Mouse (Mus musculus) liver, embryonic 16.5 days (tissue): ENCODE results near the gene Lrrc4. TPM values are rescaled to one million over a fixed set of nuclear protein-coding genes. Genes with fewer than 3 reads are reported as not detected.

Experiments used
- ATAC-seq: fragments of 200-750 bp; cut with Nextera tagmentation; 2 replicates; pipeline ENCODE4 v1.8.0; 2017; ENCODE audit warnings: low read depth, mild to moderate bottlenecking, moderate number of reproducible peaks, moderate library complexity
- H3K27ac ChIP-seq: fragments of 300-500 bp; sonication (generic); 2 replicates; pipeline ENCODE4 v1.5.1; 2014; ENCODE audit warnings: mild to moderate bottlenecking, low read length
- H3K27me3 ChIP-seq: fragments of 300-500 bp; sonication (generic); 2 replicates; pipeline ENCODE4 v1.6.1; 2014; ENCODE audit warnings: low read depth, low read length, mixed read lengths; ENCODE audit not compliant: control insufficient read depth, insufficient read depth
- H3K36me3 ChIP-seq: fragments of 300-500 bp; sonication (generic); 2 replicates; pipeline ENCODE4 v1.6.1; 2014; ENCODE audit warnings: mild to moderate bottlenecking; ENCODE audit not compliant: control insufficient read depth, insufficient read depth
- H3K4me1 ChIP-seq: fragments of 300-500 bp; sonication (generic); 2 replicates; pipeline ENCODE4 v1.6.1; 2014; ENCODE audit warnings: low read depth, low read length, mixed read lengths; ENCODE audit not compliant: control insufficient read depth
- H3K4me2 ChIP-seq: fragments of 300-500 bp; sonication (generic); 2 replicates; pipeline ENCODE4 v1.6.1; 2014; ENCODE audit warnings: low read depth, low read length, mixed read lengths
- H3K4me3 ChIP-seq: fragments of 300-500 bp; sonication (generic); 2 replicates; pipeline ENCODE4 v1.5.1; 2014; ENCODE audit warnings: low read depth, mild to moderate bottlenecking, low read length
- H3K9ac ChIP-seq: fragments of 300-500 bp; sonication (generic); 2 replicates; pipeline ENCODE4 v1.6.1; 2014; ENCODE audit warnings: low read depth, low read length
- H3K9me3 ChIP-seq: fragments of 300-500 bp; sonication (generic); replicated peaks from 2 replicates; pipeline ENCODE4 v1.6.1; 2016; ENCODE audit warnings: low read length; ENCODE audit not compliant: control insufficient read depth
- WGBS: fragments of 180-500 bp; shearing (Covaris S2); extraction: QIAGEN DNeasy Blood & Tissue Kit; methylation state at CpG from one replicate; pipeline ENCODE4 v1.1.7; 2014; ENCODE audit not compliant: insufficient replicate concordance; 5-methylcytosine and 5-hydroxymethylcytosine counted together
- polyA plus RNA-seq: library from polyadenylated mRNA; unstranded; fragments of >200 nt; fragmentation: Nextera tagmentation; extraction: Ambion mirVana; gene quantifications from 2 replicates; pipeline ENCODE4 v1.2.1, GENCODE M21; 2015

The Lrrc4 gene
- polyA plus RNA-seq = 0.08 and 0.11 TPM in 2 replicates

DNA sequence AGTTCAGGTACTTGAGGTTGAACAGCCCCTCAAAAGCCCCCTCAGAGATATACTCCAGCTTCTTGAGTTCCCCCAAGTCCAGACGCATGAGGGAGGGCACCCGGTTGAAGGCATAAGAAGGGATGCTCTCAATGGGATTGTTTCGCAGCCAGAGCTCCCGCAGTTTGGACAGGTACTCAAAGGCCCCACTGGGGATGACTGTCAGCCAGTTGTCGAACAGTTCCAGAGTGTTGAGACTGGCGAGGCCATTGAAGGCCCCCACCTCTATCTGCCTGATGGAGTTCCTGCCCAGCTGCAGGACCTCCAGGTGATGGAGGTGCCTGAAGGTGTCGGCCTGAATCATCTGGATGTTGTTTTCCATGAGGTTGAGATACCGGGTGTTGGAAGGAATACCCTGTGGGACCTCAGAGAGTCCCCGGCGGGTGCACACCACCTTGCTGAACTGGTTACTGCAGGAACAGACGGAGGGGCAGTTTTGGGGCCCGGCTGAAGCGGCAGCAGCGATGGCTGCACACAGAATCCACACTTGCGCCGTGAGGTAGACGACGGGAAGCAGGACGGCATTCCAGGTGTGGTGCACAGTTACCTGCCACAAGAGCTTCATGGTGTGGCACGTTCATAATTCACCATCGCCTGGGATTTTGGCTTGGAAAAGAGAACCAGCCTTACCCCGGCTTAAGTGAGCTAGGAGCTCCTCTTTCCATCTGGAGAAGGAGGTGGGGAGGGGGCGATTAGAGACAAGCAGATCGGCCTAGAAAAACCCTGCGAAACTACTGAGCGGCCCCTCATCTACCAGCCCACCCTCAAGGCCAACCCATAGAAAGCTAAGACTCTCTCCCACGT, at the start of gene Lrrc4:
Gene Lrrc4, minus strand, starts transcription at position 737 of the 843 bp plus-strand sequence.
- Histone ChIP-seq H3K9ac (peak within 1 kb of the TSS; percentile 33), H3K27me3 (peaks cover 34% of the 10 kb centered on the region)

DNA sequence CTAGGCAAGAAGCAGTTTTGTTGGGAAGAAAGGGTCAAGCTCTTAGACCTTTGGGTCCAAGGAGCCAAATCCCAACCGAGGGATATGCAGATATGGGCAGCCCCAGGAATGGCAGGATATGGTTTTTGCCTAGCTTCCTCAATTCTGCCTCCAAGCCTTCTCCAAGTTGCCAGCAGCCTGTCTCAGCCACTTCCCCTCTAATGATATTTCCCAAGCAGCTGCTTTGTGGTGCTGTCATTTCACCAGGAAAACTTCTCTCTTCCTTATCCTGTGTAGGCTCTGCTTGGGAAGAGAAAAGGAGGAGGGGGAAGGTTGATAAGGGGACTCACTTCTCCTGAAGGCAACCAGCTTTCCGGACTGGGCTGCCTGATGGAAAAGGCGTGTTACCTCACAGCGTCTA, 49.4 kb upstream of the Lrrc4 start:
- H3K36me3 ChIP-seq = peaks cover 2% of the 10 kb centered on the region; the same call in 1 of the 2 replicates
- no peaks in the 10 kb centered on the region for H3K4me1 ChIP-seq
- H3K4me3 ChIP-seq = no peak overlapping the region
- WGBS = 50% methylated on average over 4 of the region's 4 CpGs
- H3K27ac ChIP-seq = no peak overlapping the region
- 0 out of 2 replicates have a peak, but pooled peaks have one; percentile 30 for ATAC-seq
- no peaks in the 10 kb centered on the region for H3K27me3 ChIP-seq
- H3K4me2 ChIP-seq = no peak overlapping the region
- H3K9me3 ChIP-seq = no peaks in the 10 kb centered on the region
- H3K9ac ChIP-seq = no peak overlapping the region

More for the DNA sequence above, at the start of gene Lrrc4:
- ATAC-seq = no peak
- WGBS = 48% methylated on average over 27 of the region's 27 CpGs
- Histone ChIP-seq H3K4me2 (peak within 1 kb of the TSS; percentile 82), H3K27ac (no peak within 1 kb of the TSS), H3K36me3 (no peaks in the 10 kb centered on the region), H3K4me3 (peak within 1 kb of the TSS; percentile 57), H3K4me1 (peaks cover 8% of the 10 kb centered on the region), H3K9me3 (no peaks in the 10 kb centered on the region)

DNA sequence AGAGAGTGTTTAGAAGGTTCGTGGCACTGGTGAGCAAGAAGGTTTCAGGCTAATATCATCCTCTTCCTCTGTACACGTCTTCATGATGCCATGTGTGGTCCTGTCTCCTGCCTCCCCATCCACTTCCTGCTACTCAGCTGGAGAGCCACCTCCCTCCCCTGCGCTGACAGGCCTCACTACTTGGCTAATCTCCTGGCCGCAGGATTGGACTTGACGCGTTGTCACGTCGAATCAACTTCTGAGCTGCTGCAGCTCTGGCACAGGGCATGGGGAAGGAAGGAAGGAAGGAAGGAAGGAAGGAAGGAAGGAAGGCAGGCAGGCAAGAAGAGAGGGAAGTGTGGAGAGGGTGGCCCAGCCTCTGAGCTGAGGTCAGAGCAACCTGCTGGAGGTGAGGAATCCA, 47.8 kb upstream of the Lrrc4 start:
- no peak overlapping the region for H3K9ac ChIP-seq
- H3K27me3 ChIP-seq = no peaks in the 10 kb centered on the region
- H3K36me3 ChIP-seq = peaks cover 2% of the 10 kb centered on the region; the same call in 1 of the 2 replicates
- no peaks in the 10 kb centered on the region for H3K9me3 ChIP-seq
- 52% methylated on average over 8 of the region's 8 CpGs for WGBS
- no peak overlapping the region for H3K4me3 ChIP-seq
- H3K4me1 ChIP-seq = no peaks in the 10 kb centered on the region
- H3K27ac ChIP-seq = no peak overlapping the region
- ATAC-seq = no peak
- no peak overlapping the region for H3K4me2 ChIP-seq

DNA sequence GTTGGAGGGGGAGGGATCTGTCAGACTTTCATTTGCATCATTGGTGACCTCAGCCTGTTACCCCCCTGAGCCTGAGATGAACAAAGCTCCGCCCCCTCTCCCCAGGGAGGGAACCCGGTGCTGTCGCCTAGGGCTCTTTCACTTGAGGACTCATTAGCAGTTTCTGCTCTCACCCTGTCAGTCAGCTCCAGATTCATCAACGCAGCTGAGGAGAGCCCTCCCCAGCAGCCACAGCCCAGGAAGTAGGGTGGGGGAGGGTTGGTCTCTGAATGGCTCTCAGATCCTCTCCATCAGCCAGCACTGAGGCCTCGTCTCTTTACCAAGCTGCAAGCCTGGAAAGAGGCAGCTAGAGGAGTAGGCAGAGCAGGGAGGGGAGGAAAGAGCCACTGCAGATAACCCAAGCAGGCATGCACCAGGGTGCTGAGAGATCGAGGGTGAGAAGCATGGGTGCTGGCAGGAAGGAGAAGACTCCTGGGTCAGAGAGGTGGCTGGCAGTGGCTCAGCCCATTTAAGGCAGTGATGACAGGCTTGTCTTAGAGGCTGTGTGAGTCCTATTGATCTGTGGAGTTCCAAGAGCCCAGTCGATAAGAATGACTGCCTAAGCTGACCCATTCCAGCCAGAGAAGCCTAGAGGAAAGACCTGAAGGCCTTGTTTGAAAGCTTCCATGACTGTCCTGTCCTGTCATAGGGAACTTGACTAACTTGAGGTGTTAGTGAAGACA, 46.6 kb upstream of the Lrrc4 start:
- H3K9me3 ChIP-seq = no peaks in the 10 kb centered on the region
- H3K9ac ChIP-seq = no peak overlapping the region
- no peaks in the 10 kb centered on the region for H3K4me1 ChIP-seq
- ATAC-seq = no peak
- H3K27ac ChIP-seq = no peak overlapping the region
- no peak overlapping the region for H3K4me3 ChIP-seq
- WGBS = 44% methylated on average over 7 of the region's 7 CpGs
- H3K4me2 ChIP-seq = no peak overlapping the region
- no peaks in the 10 kb centered on the region for H3K36me3 ChIP-seq
- H3K27me3 ChIP-seq = no peaks in the 10 kb centered on the region

DNA sequence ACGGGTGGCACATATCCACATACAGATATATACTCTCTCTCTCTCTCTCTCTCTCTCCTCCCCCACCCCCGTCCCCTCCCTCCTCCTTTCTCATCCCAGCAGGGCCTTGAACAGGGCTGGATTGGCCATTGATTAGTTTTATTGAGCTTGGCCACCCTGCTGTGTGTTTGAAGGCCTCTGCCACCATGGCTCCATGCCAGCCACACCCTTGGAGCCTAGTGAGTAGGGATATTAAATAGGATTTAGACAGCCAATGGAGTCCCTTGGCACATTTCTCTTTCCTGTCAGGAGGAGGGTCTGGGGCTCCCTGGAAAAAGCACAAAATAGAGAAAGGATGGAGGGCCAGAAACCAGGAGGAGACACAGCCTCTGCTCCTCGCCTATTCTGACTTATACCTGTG, 44.9 kb upstream of the Lrrc4 start:
- H3K9ac ChIP-seq = no peak overlapping the region
- H3K27me3 ChIP-seq = no peaks in the 10 kb centered on the region
- H3K4me3 ChIP-seq = no peak overlapping the region
- no peak for ATAC-seq
- WGBS = 60% methylated on average over 3 of the region's 3 CpGs
- no peak overlapping the region for H3K27ac ChIP-seq
- no peaks in the 10 kb centered on the region for H3K9me3 ChIP-seq
- no peaks in the 10 kb centered on the region for H3K36me3 ChIP-seq
- no peak overlapping the region for H3K4me2 ChIP-seq
- no peaks in the 10 kb centered on the region for H3K4me1 ChIP-seq

DNA sequence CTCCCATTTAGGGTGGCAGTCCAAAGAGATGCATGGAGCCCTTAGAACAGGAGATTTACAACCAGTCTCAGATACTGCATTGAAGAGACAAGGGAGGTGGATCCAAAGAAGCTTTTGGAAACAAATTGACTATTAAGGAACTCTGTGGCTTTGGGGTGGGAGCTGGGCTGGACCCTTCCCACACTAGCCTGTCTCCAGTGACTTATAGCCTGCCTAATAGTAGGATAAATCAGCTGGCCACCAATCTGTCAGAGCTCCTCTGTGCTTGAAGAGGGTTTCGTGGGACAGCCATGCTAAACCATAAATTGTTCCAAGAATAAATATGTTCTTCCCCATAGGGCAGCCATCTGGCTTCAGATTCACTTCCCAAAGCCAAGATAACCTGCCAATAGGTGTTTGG, 43.8 kb upstream of the Lrrc4 start:
- no peak for ATAC-seq
- H3K36me3 ChIP-seq = no peaks in the 10 kb centered on the region
- no peaks in the 10 kb centered on the region for H3K4me1 ChIP-seq
- no peaks in the 10 kb centered on the region for H3K27me3 ChIP-seq
- H3K27ac ChIP-seq = no peak overlapping the region
- H3K9me3 ChIP-seq = no peaks in the 10 kb centered on the region
- no peak overlapping the region for H3K4me3 ChIP-seq
- 81% methylated on average over 1 of the region's 1 CpGs for WGBS
- no peak overlapping the region for H3K9ac ChIP-seq
- H3K4me2 ChIP-seq = no peak overlapping the region

DNA sequence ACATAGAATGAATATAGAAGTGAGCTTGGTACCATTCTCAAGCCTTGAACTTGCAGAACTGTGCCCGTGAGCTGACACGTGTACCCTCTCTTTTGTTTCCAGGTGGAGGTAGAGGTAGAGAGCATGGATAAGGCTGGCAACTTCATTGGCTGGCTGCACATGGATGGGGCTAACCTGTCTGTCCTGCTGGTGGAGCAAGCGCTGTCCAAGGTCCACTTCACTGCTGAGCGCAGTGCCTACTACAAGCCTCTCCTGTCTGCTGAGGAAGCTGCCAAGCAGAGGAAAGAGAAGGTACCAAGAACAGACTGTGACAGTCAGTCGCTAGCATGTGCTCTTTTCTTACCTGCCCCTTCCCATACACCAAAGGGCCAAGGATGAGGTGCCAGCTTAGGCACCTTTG, 43.2 kb upstream of the Lrrc4 start:
- ATAC-seq = no peak
- Histone ChIP-seq H3K36me3 (no peaks in the 10 kb centered on the region), H3K9ac (no peak overlapping the region), H3K27me3 (no peaks in the 10 kb centered on the region), H3K4me3 (no peak overlapping the region), H3K4me2 (no peak overlapping the region), H3K27ac (no peak overlapping the region), H3K9me3 (no peaks in the 10 kb centered on the region), H3K4me1 (no peaks in the 10 kb centered on the region)
- 79% methylated on average over 5 of the region's 5 CpGs for WGBS

DNA sequence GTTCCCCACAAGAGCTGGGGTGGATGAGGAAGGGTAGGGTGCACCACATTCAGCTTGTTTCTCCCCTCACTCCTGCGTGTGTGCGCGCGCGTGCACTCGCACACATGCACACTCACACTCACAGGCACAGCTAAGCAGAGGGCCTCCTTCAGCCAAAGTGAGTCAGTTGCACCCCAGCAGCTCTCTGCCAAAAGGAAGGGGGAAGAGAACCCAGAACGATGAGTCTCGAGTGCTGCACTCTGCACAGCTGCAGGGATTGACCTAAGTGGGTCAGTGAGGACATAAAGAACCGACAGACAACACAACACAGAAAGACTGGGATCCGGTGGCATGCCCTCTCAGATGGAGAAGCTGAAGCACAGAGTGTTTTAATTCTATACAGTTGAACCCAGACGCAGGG, 42.5 kb upstream of the Lrrc4 start:
- Histone ChIP-seq H3K4me2 (no peak overlapping the region), H3K36me3 (no peaks in the 10 kb centered on the region), H3K27ac (no peak overlapping the region), H3K9ac (no peak overlapping the region), H3K4me3 (no peak overlapping the region), H3K9me3 (no peaks in the 10 kb centered on the region), H3K4me1 (no peaks in the 10 kb centered on the region), H3K27me3 (no peaks in the 10 kb centered on the region)
- ATAC-seq = no peak
- whole genome bisulfite sequencing = 85% methylated on average over 11 of the region's 11 CpGs

DNA sequence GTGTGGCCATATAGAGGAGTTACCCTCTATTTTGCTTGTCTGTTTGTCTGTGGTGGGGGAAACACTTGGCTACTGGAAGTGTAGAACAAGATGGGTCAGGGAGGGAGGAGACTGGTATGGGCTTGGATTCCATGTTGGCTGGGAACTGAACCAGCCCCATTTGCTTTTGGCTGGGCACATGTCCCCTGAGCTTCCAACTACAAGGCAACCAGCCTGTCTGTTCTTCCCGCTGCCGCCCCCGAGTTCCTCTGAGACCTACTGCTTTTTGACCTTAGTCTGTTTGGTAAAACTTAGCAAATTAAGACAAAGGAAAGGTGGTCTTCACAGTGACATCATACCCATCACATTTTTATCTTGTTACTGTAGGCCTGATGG, 40.9 kb upstream of the Lrrc4 start:
- no peak for ATAC-seq
- WGBS = 78% methylated on average over 3 of the region's 3 CpGs

More for the DNA sequence above, 40.9 kb upstream of the Lrrc4 start:
- no peaks in the 10 kb centered on the region for H3K9me3 ChIP-seq
- H3K4me2 ChIP-seq = no peak overlapping the region
- H3K4me3 ChIP-seq = no peak overlapping the region
- no peaks in the 10 kb centered on the region for H3K36me3 ChIP-seq
- no peak overlapping the region for H3K27ac ChIP-seq
- H3K27me3 ChIP-seq = no peaks in the 10 kb centered on the region
- no peaks in the 10 kb centered on the region; the same call in 1 of the 2 replicates for H3K4me1 ChIP-seq
- no peak overlapping the region for H3K9ac ChIP-seq
